Mouse (Mus musculus): ENCODE measurements around the gene Tril. TPM values are rescaled to one million over a fixed set of nuclear protein-coding genes. Genes with fewer than 3 reads are reported as not detected.
A peak's percentile ranks its signal among the peaks of the same experiment; 100 is the strongest.

The Tril gene
- polyA plus RNA-seq, 1 experiment from 2014 or later = 94.9 TPM

- H3K9me3 ChIP-seq (ENCODE audit: control insufficient read depth, low read length) = no peaks in the 10 kb centered on the region
- no peak for ATAC-seq (ENCODE audit: low FRiP score, low TSS enrichment)
- peaks cover 12% of the 10 kb centered on the region; the same call in 1 of the 2 replicates for H3K36me3 ChIP-seq (ENCODE audit: control insufficient read depth, insufficient read depth, low read length)
- peaks cover 2% of the 10 kb centered on the region; the same call in 1 of the 2 replicates for H3K27me3 ChIP-seq (ENCODE audit: control insufficient read depth, insufficient read depth, low read length)
- H3K9ac ChIP-seq (ENCODE audit: low read depth, low read length) = no peak overlapping the region
- H3K27ac ChIP-seq (ENCODE audit: low read depth, low read length) = no peak overlapping the region
- H3K4me3 ChIP-seq (ENCODE audit: low read length) = no peak overlapping the region
- H3K4me2 ChIP-seq (replicated peaks; ENCODE audit: low read depth, low read length) = no peak overlapping the region
- peaks cover 8% of the 10 kb centered on the region; the same call in 1 of the 2 replicates for H3K4me1 ChIP-seq (ENCODE audit: control insufficient read depth, insufficient read depth, low read length)
These were observed 6.4 kb downstream of the Tril start for GRCm38 (mm10) chr6:53814214-53814613.

GRCm38 (mm10) chr6:53812242-53812641 lies 8.4 kb downstream of the Tril start:
- ATAC-seq (ENCODE audit: low FRiP score, low TSS enrichment) = no peak
- Histone ChIP-seq H3K9me3 (ENCODE audit: control insufficient read depth, low read length) (no peaks in the 10 kb centered on the region), H3K9ac (ENCODE audit: low read depth, low read length) (no peak overlapping the region), H3K4me3 (ENCODE audit: low read length) (no peak overlapping the region), H3K36me3 (ENCODE audit: control insufficient read depth, insufficient read depth, low read length) (peaks cover 7% of the 10 kb centered on the region; the same call in 1 of the 2 replicates), H3K27ac (ENCODE audit: low read depth, low read length) (no peak overlapping the region), H3K27me3 (ENCODE audit: control insufficient read depth, insufficient read depth, low read length) (no peaks in the 10 kb centered on the region), H3K4me1 (ENCODE audit: control insufficient read depth, insufficient read depth, low read length) (peaks cover 10% of the 10 kb centered on the region), H3K4me2 (replicated peaks; ENCODE audit: low read depth, low read length) (no peak overlapping the region)
- 66% methylated on average over 3 of the region's 3 CpGs for WGBS

- no peak overlapping the region for H3K9ac ChIP-seq (ENCODE audit: low read depth, low read length)
- whole genome bisulfite sequencing = 54% methylated on average over 9 of the region's 9 CpGs
- no peaks in the 10 kb centered on the region for H3K9me3 ChIP-seq (ENCODE audit: control insufficient read depth, low read length)
- no peak for ATAC-seq (ENCODE audit: low FRiP score, low TSS enrichment)
- H3K4me1 ChIP-seq (ENCODE audit: control insufficient read depth, insufficient read depth, low read length) = peaks cover 13% of the 10 kb centered on the region
- H3K4me3 ChIP-seq (ENCODE audit: low read length) = no peak overlapping the region
- no peaks in the 10 kb centered on the region for H3K27me3 ChIP-seq (ENCODE audit: control insufficient read depth, insufficient read depth, low read length)
- H3K27ac ChIP-seq (ENCODE audit: low read depth, low read length) = no peak overlapping the region
- no peak overlapping the region for H3K4me2 ChIP-seq (replicated peaks; ENCODE audit: low read depth, low read length)
- H3K36me3 ChIP-seq (ENCODE audit: control insufficient read depth, insufficient read depth, low read length) = no peaks in the 10 kb centered on the region
These were observed 11.8 kb downstream of the Tril start for GRCm38 (mm10) chr6:53808801-53809200.

- no peaks in the 10 kb centered on the region for H3K36me3 ChIP-seq (ENCODE audit: control insufficient read depth, insufficient read depth, low read length)
- H3K4me3 ChIP-seq (ENCODE audit: low read length) = no peak overlapping the region
- H3K9ac ChIP-seq (ENCODE audit: low read depth, low read length) = no peak overlapping the region
- peak; percentile 36; the same call in 1 of the 2 replicates for ATAC-seq (ENCODE audit: low FRiP score, low TSS enrichment)
- no peak overlapping the region for H3K4me2 ChIP-seq (replicated peaks; ENCODE audit: low read depth, low read length)
- H3K9me3 ChIP-seq (ENCODE audit: control insufficient read depth, low read length) = no peaks in the 10 kb centered on the region
- 44% methylated on average over 3 of the region's 3 CpGs for WGBS
- peaks cover 15% of the 10 kb centered on the region for H3K4me1 ChIP-seq (ENCODE audit: control insufficient read depth, insufficient read depth, low read length)
- peak overlapping the region; percentile 39 for H3K27ac ChIP-seq (ENCODE audit: low read depth, low read length)
- no peaks in the 10 kb centered on the region for H3K27me3 ChIP-seq (ENCODE audit: control insufficient read depth, insufficient read depth, low read length)
These were observed 13.4 kb downstream of the Tril start for GRCm38 (mm10) chr6:53807185-53807584.

- Histone ChIP-seq H3K27me3 (ENCODE audit: control insufficient read depth, insufficient read depth, low read length) (no peaks in the 10 kb centered on the region), H3K4me2 (replicated peaks; ENCODE audit: low read depth, low read length) (no peak overlapping the region), H3K9me3 (ENCODE audit: control insufficient read depth, low read length) (no peaks in the 10 kb centered on the region), H3K4me3 (ENCODE audit: low read length) (no peak overlapping the region), H3K27ac (ENCODE audit: low read depth, low read length) (peak overlapping the region; percentile 39; the same call in 1 of the 2 replicates), H3K4me1 (ENCODE audit: control insufficient read depth, insufficient read depth, low read length) (peaks cover 17% of the 10 kb centered on the region), H3K36me3 (ENCODE audit: control insufficient read depth, insufficient read depth, low read length) (no peaks in the 10 kb centered on the region), H3K9ac (ENCODE audit: low read depth, low read length) (no peak overlapping the region)
- ATAC-seq (ENCODE audit: low FRiP score, low TSS enrichment) = peak; percentile 82
- 17% methylated on average over 8 of the region's 8 CpGs for WGBS
These were observed 14.0 kb downstream of the Tril start for GRCm38 (mm10) chr6:53806591-53807023.

GRCm38 (mm10) chr6:53806021-53806420 lies 14.6 kb downstream of the Tril start:
- peaks cover 17% of the 10 kb centered on the region for H3K4me1 ChIP-seq (ENCODE audit: control insufficient read depth, insufficient read depth, low read length)
- no peak overlapping the region for H3K4me3 ChIP-seq (ENCODE audit: low read length)
- no peak for ATAC-seq (ENCODE audit: low FRiP score, low TSS enrichment)
- no peak overlapping the region for H3K9ac ChIP-seq (ENCODE audit: low read depth, low read length)
- no peaks in the 10 kb centered on the region for H3K9me3 ChIP-seq (ENCODE audit: control insufficient read depth, low read length)
- no peak overlapping the region for H3K27ac ChIP-seq (ENCODE audit: low read depth, low read length)
- no peak overlapping the region for H3K4me2 ChIP-seq (replicated peaks; ENCODE audit: low read depth, low read length)
- no peaks in the 10 kb centered on the region for H3K36me3 ChIP-seq (ENCODE audit: control insufficient read depth, insufficient read depth, low read length)
- 72% methylated on average over 5 of the region's 5 CpGs for WGBS
- H3K27me3 ChIP-seq (ENCODE audit: control insufficient read depth, insufficient read depth, low read length) = no peaks in the 10 kb centered on the region

GRCm38 (mm10) chr6:53804145-53804544 lies 16.5 kb downstream of the Tril start:
- WGBS = 79% methylated on average over 6 of the region's 6 CpGs
- ATAC-seq (ENCODE audit: low FRiP score, low TSS enrichment) = no peak
- no peaks in the 10 kb centered on the region for H3K9me3 ChIP-seq (ENCODE audit: control insufficient read depth, low read length)

GRCm38 (mm10) chr6:53803551-53803950 lies 17.1 kb downstream of the Tril start:
- Histone ChIP-seq H3K9ac (ENCODE audit: low read depth, low read length) (no peak overlapping the region), H3K36me3 (ENCODE audit: control insufficient read depth, insufficient read depth, low read length) (no peaks in the 10 kb centered on the region), H3K27ac (ENCODE audit: low read depth, low read length) (no peak overlapping the region), H3K4me2 (replicated peaks; ENCODE audit: low read depth, low read length) (no peak overlapping the region), H3K4me3 (ENCODE audit: low read length) (no peak overlapping the region), H3K4me1 (ENCODE audit: control insufficient read depth, insufficient read depth, low read length) (peaks cover 17% of the 10 kb centered on the region), H3K27me3 (ENCODE audit: control insufficient read depth, insufficient read depth, low read length) (no peaks in the 10 kb centered on the region), H3K9me3 (ENCODE audit: control insufficient read depth, low read length) (no peaks in the 10 kb centered on the region)
- ATAC-seq (ENCODE audit: low FRiP score, low TSS enrichment) = no peak
- 97% methylated on average over 4 of the region's 4 CpGs for WGBS

More at GRCm38 (mm10) chr6:53804145-53804544, 16.5 kb downstream of the Tril start:
- Histone ChIP-seq H3K4me3 (ENCODE audit: low read length) (no peak overlapping the region), H3K4me1 (ENCODE audit: control insufficient read depth, insufficient read depth, low read length) (peaks cover 17% of the 10 kb centered on the region), H3K4me2 (replicated peaks; ENCODE audit: low read depth, low read length) (no peak overlapping the region), H3K9ac (ENCODE audit: low read depth, low read length) (no peak overlapping the region), H3K36me3 (ENCODE audit: control insufficient read depth, insufficient read depth, low read length) (no peaks in the 10 kb centered on the region), H3K27me3 (ENCODE audit: control insufficient read depth, insufficient read depth, low read length) (no peaks in the 10 kb centered on the region), H3K27ac (ENCODE audit: low read depth, low read length) (no peak overlapping the region)

- WGBS = 54% methylated on average over 5 of the region's 5 CpGs
- H3K27me3 ChIP-seq (ENCODE audit: control insufficient read depth, insufficient read depth, low read length) = no peaks in the 10 kb centered on the region
- H3K36me3 ChIP-seq (ENCODE audit: control insufficient read depth, insufficient read depth, low read length) = no peaks in the 10 kb centered on the region
- no peak for ATAC-seq (ENCODE audit: low FRiP score, low TSS enrichment)
- H3K4me2 ChIP-seq (replicated peaks; ENCODE audit: low read depth, low read length) = no peak overlapping the region
- H3K4me3 ChIP-seq (ENCODE audit: low read length) = no peak overlapping the region
- H3K27ac ChIP-seq (ENCODE audit: low read depth, low read length) = no peak overlapping the region
- no peaks in the 10 kb centered on the region for H3K9me3 ChIP-seq (ENCODE audit: control insufficient read depth, low read length)
- H3K4me1 ChIP-seq (ENCODE audit: control insufficient read depth, insufficient read depth, low read length) = peaks cover 12% of the 10 kb centered on the region
- no peak overlapping the region for H3K9ac ChIP-seq (ENCODE audit: low read depth, low read length)
These were observed 18.7 kb downstream of the Tril start for GRCm38 (mm10) chr6:53801893-53802286.

Data from kidney, embryonic 14.5 days (tissue).